Mouse (Mus musculus) gastrocnemius, postnatal 10 days (tissue): ENCODE measurements at regions not wholly inside any gene's neighbourhood (a gene's known extent, or its start where the extent isn't known, plus 50 kb on each side); places are given as distances from the start of the nearest gene placed in this dataset.
A peak's percentile ranks its signal among the peaks of the same experiment; 100 is the strongest.

ENCODE experiments used
- DNase-seq: peaks from one replicate; pipeline ENCODE4 v3.0.0; 2021; ENCODE audit warnings: mixed read lengths

GRCm38 (mm10) chr11:44046083-44046482 is 145.1 kb upstream of the Adra1b start:
- no peak for DNase-seq

GRCm38 (mm10) chr11:44049253-44049976 is 148.4 kb upstream of the Adra1b start:
- no peak for DNase-seq

- DNase-seq, result no peak
Observed at GRCm38 (mm10) chr11:44052481-44052880, 151.5 kb upstream of the Adra1b start.

- DNase-seq, result no peak
Observed at GRCm38 (mm10) chr11:44062446-44062845, 161.4 kb upstream of the Adra1b start.

- DNase-seq, result no peak
Observed at GRCm38 (mm10) chr11:44066176-44066575, 165.2 kb upstream of the Adra1b start.

GRCm38 (mm10) chr11:44083716-44084115 is 182.7 kb upstream of the Adra1b start:
- no peak for DNase-seq

- DNase-seq, result no peak
Observed at GRCm38 (mm10) chr11:44086951-44087350, 185.9 kb upstream of the Adra1b start.

GRCm38 (mm10) chr11:44089514-44089913 is 188.5 kb upstream of the Adra1b start:
- DNase-seq, result no peak

GRCm38 (mm10) chr11:44095280-44095679 is 194.3 kb upstream of the Adra1b start:
- DNase-seq, result no peak

GRCm38 (mm10) chr11:44103188-44103840 is 202.3 kb upstream of the Adra1b start:
- DNase-seq, result no peak

- no peak for DNase-seq
Observed at GRCm38 (mm10) chr11:44103841-44104191, 202.8 kb upstream of the Adra1b start.

- no peak for DNase-seq
Observed at GRCm38 (mm10) chr11:44106231-44106630, 205.2 kb upstream of the Adra1b start.

GRCm38 (mm10) chr11:44111525-44111924 is 210.5 kb upstream of the Adra1b start:
- no peak for DNase-seq

- DNase-seq, result no peak
Observed at GRCm38 (mm10) chr11:44127088-44127487, 226.1 kb upstream of the Adra1b start.

GRCm38 (mm10) chr11:44128481-44128880 is 227.5 kb upstream of the Adra1b start:
- peak; percentile 8 for DNase-seq

- DNase-seq, result no peak
Observed at GRCm38 (mm10) chr11:44133244-44133643, 232.2 kb upstream of the Adra1b start.

GRCm38 (mm10) chr11:44136024-44136423 is 235.0 kb upstream of the Adra1b start:
- DNase-seq, result no peak

GRCm38 (mm10) chr11:44142996-44143395 is 242.0 kb upstream of the Adra1b start:
- no peak for DNase-seq

GRCm38 (mm10) chr11:44144477-44144876 is 243.5 kb upstream of the Adra1b start:
- DNase-seq, result no peak

- no peak for DNase-seq
Observed at GRCm38 (mm10) chr11:44146419-44146818, 245.4 kb upstream of the Adra1b start.

GRCm38 (mm10) chr11:44153576-44153975 is 246.3 kb upstream of the Il12b start:
- no peak for DNase-seq

- DNase-seq, result no peak
Observed at GRCm38 (mm10) chr11:44155591-44155990, 244.3 kb upstream of the Il12b start.

- DNase-seq, result no peak
Observed at GRCm38 (mm10) chr11:44156081-44156480, 243.8 kb upstream of the Il12b start.
